Mouse (Mus musculus): Measurements from ENCODE around the gene Siglece. TPM values are rescaled to one million over a fixed set of nuclear protein-coding genes. Genes with fewer than 3 reads are reported as not detected.
"Not testable (repeated sequence)": the region's sequence is repeated elsewhere in the genome, so short reads cannot be mapped to it uniquely, and the experiment has no call there.

The Siglece gene
- under 1 TPM; 0.81 to 0.94 TPM for total RNA-seq (2021)

- DNase-seq = no peak
- intact Hi-C loops (cut with DNase I) = no loop called here
Observed at GRCm38 (mm10) chr7:43660002-43660401, at the start of gene Siglece. Gene Siglece (minus strand): TSS chr7:43660161.

GRCm38 (mm10) chr7:43690118-43690517 is 30.2 kb upstream of the Siglece start, which contains the start of gene Klk14:
Gene Klk14 (plus strand): TSS chr7:43690418.
- no peak for DNase-seq
- intact Hi-C loops (cut with DNase I) = no loop called here

GRCm38 (mm10) chr7:43685088-43685487 is 25.1 kb upstream of the Siglece start:
- intact Hi-C loops (cut with DNase I) = no loop called here
- no peak for DNase-seq

GRCm38 (mm10) chr7:43682511-43682910 is 22.6 kb upstream of the Siglece start:
- DNase-seq; intact Hi-C loops (cut with DNase I): not testable (repeated sequence)

- peak; percentile 60 to 80 for DNase-seq
Observed at GRCm38 (mm10) chr7:43680960-43681359, 21.0 kb upstream of the Siglece start.

GRCm38 (mm10) chr7:43678517-43678916 is 18.6 kb upstream of the Siglece start:
- intact Hi-C loops (cut with DNase I) = loop anchor here (10.0 kb wide), 1 partner anchor 566 kb away; the partner anchor contains the start of genes 1700028J19Rik and 2410002F23Rik
- peak; percentile 15 to 56 for DNase-seq

More at GRCm38 (mm10) chr7:43680960-43681359, 21.0 kb upstream of the Siglece start:
- intact Hi-C loops (cut with DNase I) = loop anchor here (1.0 kb wide), 2 partner anchors 101 to 213 kb away; no protein-coding TSS in a partner anchor

GRCm38 (mm10) chr7:43675091-43675490 is 15.1 kb upstream of the Siglece start:
- no peak for DNase-seq
- intact Hi-C loops (cut with DNase I) = loop anchor here (10.0 kb wide), 1 partner anchor 570 kb away; the partner anchor contains the start of genes 1700028J19Rik and 2410002F23Rik

GRCm38 (mm10) chr7:43672581-43673260 is 12.8 kb upstream of the Siglece start:
- intact Hi-C loops (cut with DNase I) = loop anchor here (5.0 to 10.0 kb wide), 3 partner anchors 95 to 572 kb away; partner anchors contain the start of genes 1700028J19Rik, 2410002F23Rik and Zfp719
- DNase-seq = no peak

GRCm38 (mm10) chr7:43671809-43672580 is 12.0 kb upstream of the Siglece start, which contains the start of gene Ctu1:
Gene Ctu1 (plus strand): TSS chr7:43672016.
- intact Hi-C loops (cut with DNase I) = loop anchor here (1.0 to 10.0 kb wide), 4 partner anchors 95 to 573 kb away; partner anchors contain the start of genes 1700028J19Rik, 2410002F23Rik and Zfp719
- DNase-seq = peak; percentile 95

GRCm38 (mm10) chr7:43671064-43671808 is 11.3 kb upstream of the Siglece start:
- no peak for DNase-seq
- intact Hi-C loops (cut with DNase I) = loop anchor here (1.0 to 10.0 kb wide), 4 partner anchors 94 to 574 kb away; partner anchors contain the start of genes 1700028J19Rik, 2410002F23Rik and Zfp719

GRCm38 (mm10) chr7:43668582-43668981 is 8.6 kb upstream of the Siglece start:
- intact Hi-C loops (cut with DNase I) = no loop called here
- peak in 1 of 2 experiments; percentile 16 for DNase-seq

- DNase-seq; intact Hi-C loops (cut with DNase I): not testable (repeated sequence)
Observed at GRCm38 (mm10) chr7:43667221-43667620, 7.3 kb upstream of the Siglece start.

- DNase-seq = no peak
- intact Hi-C loops (cut with DNase I) = no loop called here
Observed at GRCm38 (mm10) chr7:43662804-43663203, 2.8 kb upstream of the Siglece start.

GRCm38 (mm10) chr7:43656232-43656631 is 3.7 kb downstream of the Siglece start:
- no peak for DNase-seq

GRCm38 (mm10) chr7:43654519-43654918 is 5.4 kb downstream of the Siglece start:
- no peak for DNase-seq
- intact Hi-C loops (cut with DNase I) = no loop called here

More at GRCm38 (mm10) chr7:43656232-43656631, 3.7 kb downstream of the Siglece start:
- intact Hi-C loops (cut with DNase I) = no loop called here

- DNase-seq = no peak
- intact Hi-C loops (cut with DNase I) = no loop called here
Observed at GRCm38 (mm10) chr7:43652683-43653082, 7.3 kb downstream of the Siglece start.

- intact Hi-C loops (cut with DNase I) = no loop called here
- no peak for DNase-seq
Observed at GRCm38 (mm10) chr7:43643046-43643652, 16.8 kb downstream of the Siglece start.

GRCm38 (mm10) chr7:43642587-43642986 is 17.4 kb downstream of the Siglece start:
- DNase-seq = peak in 1 of 2 experiments; percentile 1
- intact Hi-C loops (cut with DNase I) = no loop called here

GRCm38 (mm10) chr7:43637118-43637517 is 22.8 kb downstream of the Siglece start:
- intact Hi-C loops (cut with DNase I) = no loop called here
- no peak for DNase-seq

GRCm38 (mm10) chr7:43636194-43636593 is 23.8 kb downstream of the Siglece start:
- intact Hi-C loops (cut with DNase I) = no loop called here
- no peak for DNase-seq

All from heart, postnatal 10 days (tissue).